Mouse (Mus musculus) cortical plate, adult 2 months (tissue): ENCODE results near the gene Tlk1.

ENCODE experiments used
- CTCF ChIP-seq: fragments of 200-500 bp; IDR thresholded peaks from 2 replicates; pipeline ENCODE4 v1.5.1; 2011; ENCODE audit warnings: mild to moderate bottlenecking, control low read depth, low read length; ENCODE audit not compliant: insufficient read depth; ENCODE audit errors: extremely low read depth
- POLR2A ChIP-seq: fragments of 200-500 bp; IDR thresholded peaks from 2 replicates; pipeline ENCODE4 v1.6.1; 2011; ENCODE audit warnings: mild to moderate bottlenecking, low read length, control low read depth; ENCODE audit not compliant: insufficient read depth; ENCODE audit errors: extremely low read depth

DNA sequence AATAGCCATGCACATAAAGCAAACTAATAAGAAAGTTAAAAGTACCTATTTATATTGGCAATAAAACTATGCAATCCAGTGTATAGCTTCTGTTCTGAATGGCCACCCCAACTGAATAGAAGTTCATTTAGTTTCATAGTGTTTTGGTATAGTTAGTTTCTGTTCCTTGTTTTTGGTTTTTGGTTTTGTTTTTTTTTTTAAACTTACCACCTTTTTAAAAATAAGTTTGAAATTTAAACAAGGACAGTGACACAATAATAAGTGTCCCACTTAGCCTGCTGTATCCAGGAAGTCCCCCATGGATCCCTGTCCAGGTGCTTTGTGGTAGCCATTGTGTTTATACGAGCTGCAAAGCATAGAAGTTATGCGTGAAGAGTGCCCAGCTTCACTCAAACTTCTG lies 156.3 kb downstream of the Tlk1 start:
- no peak for TF ChIP-seq POLR2A
- no peak for TF ChIP-seq CTCF
